Mouse (Mus musculus): ENCODE data around the gene Brca2. TPM values are rescaled to one million over a fixed set of nuclear protein-coding genes. Genes with fewer than 3 reads are reported as not detected.
A peak's percentile ranks its signal among the peaks of the same experiment; 100 is the strongest.

Brca2 gene
- polyA plus RNA-seq, 1 experiment from 2014 or later, result 21.1 TPM

- Histone ChIP-seq H3K36me3 (no peaks in the 10 kb centered on the region), H3K9me3 (no peaks in the 10 kb centered on the region), H3K4me1 (replicated peaks) (peaks cover 23% of the 10 kb centered on the region), H3K4me3 (peak overlapping the region; percentile 89), H3K27ac (peak overlapping the region; percentile 75), H3K27me3 (ENCODE audit: insufficient read depth, poor library complexity, severe bottlenecking) (peaks cover 54% of the 10 kb centered on the region)
- DNase-seq (ENCODE audit: low spot score), result peak; percentile 54
- WGBS, result under 1% methylated on average over 102 of the region's 102 CpGs
Observed at GRCm38 (mm10) chr5:150593756-150594648, 71.6 kb downstream of the Brca2 start.

- no peak for DNase-seq (ENCODE audit: low spot score)
- Histone ChIP-seq H3K27ac (peak overlapping the region; percentile 75), H3K9me3 (no peaks in the 10 kb centered on the region), H3K4me3 (peak overlapping the region; percentile 89), H3K36me3 (no peaks in the 10 kb centered on the region), H3K27me3 (ENCODE audit: insufficient read depth, poor library complexity, severe bottlenecking) (peaks cover 54% of the 10 kb centered on the region), H3K4me1 (replicated peaks) (peaks cover 28% of the 10 kb centered on the region)
- 5% methylated on average over 17 of the region's 17 CpGs for WGBS
Observed at GRCm38 (mm10) chr5:150594649-150595339, 72.4 kb downstream of the Brca2 start.

GRCm38 (mm10) chr5:150595366-150596016 is 73.1 kb downstream of the Brca2 start:
- Histone ChIP-seq H3K27me3 (ENCODE audit: insufficient read depth, poor library complexity, severe bottlenecking) (peaks cover 54% of the 10 kb centered on the region), H3K36me3 (no peaks in the 10 kb centered on the region), H3K4me3 (no peak overlapping the region), H3K27ac (no peak overlapping the region), H3K4me1 (replicated peaks) (peaks cover 35% of the 10 kb centered on the region), H3K9me3 (no peaks in the 10 kb centered on the region)
- no peak for DNase-seq (ENCODE audit: low spot score)
- WGBS, result 53% methylated on average over 11 of the region's 11 CpGs

GRCm38 (mm10) chr5:150597088-150597487 is 74.7 kb downstream of the Brca2 start, which contains the start of gene N4bp2l1:
N4bp2l1 (minus strand) TSS chr5:150597188.
- no peak for DNase-seq (ENCODE audit: low spot score)
- WGBS, result 83% methylated on average over 7 of the region's 7 CpGs
- H3K4me3 ChIP-seq, result no peak within 1 kb of the TSS
- no peak within 1 kb of the TSS for H3K27ac ChIP-seq
- peaks cover 50% of the 10 kb centered on the region for H3K27me3 ChIP-seq (ENCODE audit: insufficient read depth, poor library complexity, severe bottlenecking)
- no peaks in the 10 kb centered on the region for H3K9me3 ChIP-seq
- H3K36me3 ChIP-seq, result no peaks in the 10 kb centered on the region
- H3K4me1 ChIP-seq (replicated peaks), result peaks cover 40% of the 10 kb centered on the region

GRCm38 (mm10) chr5:150598202-150599119 is 76.0 kb downstream of the Brca2 start:
- H3K9me3 ChIP-seq, result no peaks in the 10 kb centered on the region
- H3K4me1 ChIP-seq (replicated peaks), result peaks cover 33% of the 10 kb centered on the region
- H3K36me3 ChIP-seq, result no peaks in the 10 kb centered on the region
- WGBS, result 72% methylated on average over 21 of the region's 21 CpGs
- H3K27ac ChIP-seq, result no peak overlapping the region
- peaks cover 37% of the 10 kb centered on the region for H3K27me3 ChIP-seq (ENCODE audit: insufficient read depth, poor library complexity, severe bottlenecking)
- DNase-seq (ENCODE audit: low spot score), result no peak
- no peak overlapping the region for H3K4me3 ChIP-seq

- Histone ChIP-seq H3K4me1 (replicated peaks) (peaks cover 24% of the 10 kb centered on the region), H3K36me3 (no peaks in the 10 kb centered on the region), H3K27ac (no peak overlapping the region), H3K4me3 (no peak overlapping the region), H3K27me3 (ENCODE audit: insufficient read depth, poor library complexity, severe bottlenecking) (peaks cover 27% of the 10 kb centered on the region), H3K9me3 (no peaks in the 10 kb centered on the region)
- no peak for DNase-seq (ENCODE audit: low spot score)
- WGBS, result 73% methylated on average over 13 of the region's 13 CpGs
Observed at GRCm38 (mm10) chr5:150599301-150600294, 77.2 kb downstream of the Brca2 start.

- Histone ChIP-seq H3K36me3 (no peaks in the 10 kb centered on the region), H3K27ac (no peak overlapping the region; the same call in 1 of the 2 replicates), H3K9me3 (no peaks in the 10 kb centered on the region), H3K27me3 (ENCODE audit: insufficient read depth, poor library complexity, severe bottlenecking) (peaks cover 15% of the 10 kb centered on the region), H3K4me1 (replicated peaks) (peaks cover 20% of the 10 kb centered on the region), H3K4me3 (no peak overlapping the region)
- no peak for DNase-seq (ENCODE audit: low spot score)
- 87% methylated on average over 20 of the region's 20 CpGs for WGBS
Observed at GRCm38 (mm10) chr5:150600554-150601440, 78.4 kb downstream of the Brca2 start.

GRCm38 (mm10) chr5:150601441-150602230 is 79.2 kb downstream of the Brca2 start:
- DNase-seq (ENCODE audit: low spot score), result no peak
- no peak overlapping the region; the same call in 1 of the 2 replicates for H3K27ac ChIP-seq
- no peaks in the 10 kb centered on the region for H3K9me3 ChIP-seq
- 84% methylated on average over 14 of the region's 14 CpGs for WGBS
- peaks cover 6% of the 10 kb centered on the region; the same call in 1 of the 2 replicates for H3K36me3 ChIP-seq
- no peak overlapping the region for H3K4me3 ChIP-seq
- H3K27me3 ChIP-seq (ENCODE audit: insufficient read depth, poor library complexity, severe bottlenecking), result peaks cover 7% of the 10 kb centered on the region
- peaks cover 20% of the 10 kb centered on the region for H3K4me1 ChIP-seq (replicated peaks)

- Histone ChIP-seq H3K27ac (no peak overlapping the region), H3K36me3 (peaks cover 23% of the 10 kb centered on the region), H3K9me3 (no peaks in the 10 kb centered on the region), H3K4me1 (replicated peaks) (peaks cover 3% of the 10 kb centered on the region; the same call in 1 of the 2 replicates), H3K4me3 (no peak overlapping the region), H3K27me3 (ENCODE audit: insufficient read depth, poor library complexity, severe bottlenecking) (no peaks in the 10 kb centered on the region)
- 94% methylated on average over 6 of the region's 6 CpGs for WGBS
- DNase-seq (ENCODE audit: low spot score), result no peak
Observed at GRCm38 (mm10) chr5:150606131-150606530, 83.7 kb downstream of the Brca2 start.

- Histone ChIP-seq H3K27me3 (ENCODE audit: insufficient read depth, poor library complexity, severe bottlenecking) (no peaks in the 10 kb centered on the region), H3K9me3 (no peaks in the 10 kb centered on the region), H3K36me3 (peaks cover 23% of the 10 kb centered on the region), H3K4me3 (no peak overlapping the region), H3K27ac (no peak overlapping the region), H3K4me1 (replicated peaks) (no peaks in the 10 kb centered on the region)
- WGBS, result 91% methylated on average over 8 of the region's 8 CpGs
- DNase-seq (ENCODE audit: low spot score), result no peak
Observed at GRCm38 (mm10) chr5:150607631-150608030, 85.2 kb downstream of the Brca2 start.
